Mouse (Mus musculus) midbrain, embryonic 16.5 days (tissue): ENCODE measurements at regions not wholly inside any gene's neighbourhood (a gene's known extent, or its start where the extent isn't known, plus 50 kb on each side); places are given as distances from the start of the nearest gene placed in this dataset.

Source experiments
- ATAC-seq: fragments of 200-750 bp; cut with Nextera tagmentation; 2 replicates; pipeline ENCODE4 v1.8.0; 2017; ENCODE audit warnings: moderate TSS enrichment
- H3K27ac ChIP-seq: fragments of 300-500 bp; sonication (generic); 2 replicates; pipeline ENCODE4 v1.5.1; 2014; ENCODE audit warnings: mild to moderate bottlenecking, low read length, mixed read lengths
- H3K27me3 ChIP-seq: fragments of 300-500 bp; sonication (generic); 2 replicates; pipeline ENCODE4 v1.6.1; 2014; ENCODE audit warnings: low read depth, low read length, mixed read lengths; ENCODE audit not compliant: control insufficient read depth, insufficient read depth
- H3K36me3 ChIP-seq: fragments of 300-500 bp; sonication (generic); 2 replicates; pipeline ENCODE4 v1.6.1; 2014; ENCODE audit warnings: mild to moderate bottlenecking, low read length, moderate library complexity, mixed read lengths; ENCODE audit not compliant: control insufficient read depth, insufficient read depth
- H3K4me1 ChIP-seq: fragments of 300-500 bp; sonication (generic); 2 replicates; pipeline ENCODE4 v1.6.1; 2014; ENCODE audit warnings: mild to moderate bottlenecking, low read length, mixed read lengths; ENCODE audit not compliant: control insufficient read depth, insufficient read depth
- H3K4me2 ChIP-seq: fragments of 300-500 bp; sonication (generic); 2 replicates; pipeline ENCODE4 v1.6.1; 2014; ENCODE audit warnings: mild to moderate bottlenecking, low read length, mixed read lengths
- H3K4me3 ChIP-seq: fragments of 300-500 bp; sonication (generic); 2 replicates; pipeline ENCODE4 v1.5.1; 2014; ENCODE audit warnings: low read depth, mild to moderate bottlenecking, low read length, moderate library complexity, mixed read lengths
- H3K9ac ChIP-seq: fragments of 300-500 bp; sonication (generic); 2 replicates; pipeline ENCODE4 v1.6.1; 2014; ENCODE audit warnings: low read depth, low read length, mixed read lengths
- H3K9me3 ChIP-seq: fragments of 300-500 bp; sonication (generic); replicated peaks from 2 replicates; pipeline ENCODE4 v1.6.1; 2014; ENCODE audit warnings: mild to moderate bottlenecking, low read length, mixed read lengths; ENCODE audit not compliant: control insufficient read depth, poor library complexity, severe bottlenecking
- WGBS: fragments of 180-500 bp; shearing (Covaris S2); extraction: QIAGEN DNeasy Blood & Tissue Kit; methylation state at CpG from one replicate; pipeline ENCODE4 v1.1.7; 2014; 5-methylcytosine and 5-hydroxymethylcytosine counted together

DNA sequence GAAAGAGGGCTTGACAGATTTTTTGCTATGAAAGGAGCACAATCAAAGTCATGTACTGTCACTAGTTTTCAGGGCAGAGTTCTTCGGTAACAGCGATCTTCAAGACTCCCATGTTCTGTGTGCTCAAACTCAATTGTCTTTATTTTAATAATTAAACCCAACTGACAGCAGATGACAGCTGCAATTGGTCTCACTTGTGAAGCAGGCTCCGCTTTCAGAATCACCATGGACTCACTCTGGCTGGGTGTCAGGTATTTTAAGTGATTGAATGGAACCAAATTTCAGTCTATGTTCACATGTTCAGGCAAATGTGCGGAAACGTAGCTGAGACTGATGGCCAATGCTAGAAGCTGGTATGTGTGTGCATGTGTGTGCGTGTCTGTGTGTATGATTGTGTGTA lies 489.7 kb downstream of the Kcnj2 start:
- WGBS: 76% methylated on average over 6 of the region's 6 CpGs
- no peak overlapping the region for H3K27ac ChIP-seq
- H3K4me3 ChIP-seq: no peak overlapping the region
- no peaks in the 10 kb centered on the region; the same call in 1 of the 2 replicates for H3K9me3 ChIP-seq
- no peaks in the 10 kb centered on the region for H3K27me3 ChIP-seq
- no peaks in the 10 kb centered on the region for H3K4me1 ChIP-seq
- ATAC-seq: no peak
- H3K4me2 ChIP-seq: no peak overlapping the region
- no peaks in the 10 kb centered on the region for H3K36me3 ChIP-seq
- no peak overlapping the region for H3K9ac ChIP-seq

DNA sequence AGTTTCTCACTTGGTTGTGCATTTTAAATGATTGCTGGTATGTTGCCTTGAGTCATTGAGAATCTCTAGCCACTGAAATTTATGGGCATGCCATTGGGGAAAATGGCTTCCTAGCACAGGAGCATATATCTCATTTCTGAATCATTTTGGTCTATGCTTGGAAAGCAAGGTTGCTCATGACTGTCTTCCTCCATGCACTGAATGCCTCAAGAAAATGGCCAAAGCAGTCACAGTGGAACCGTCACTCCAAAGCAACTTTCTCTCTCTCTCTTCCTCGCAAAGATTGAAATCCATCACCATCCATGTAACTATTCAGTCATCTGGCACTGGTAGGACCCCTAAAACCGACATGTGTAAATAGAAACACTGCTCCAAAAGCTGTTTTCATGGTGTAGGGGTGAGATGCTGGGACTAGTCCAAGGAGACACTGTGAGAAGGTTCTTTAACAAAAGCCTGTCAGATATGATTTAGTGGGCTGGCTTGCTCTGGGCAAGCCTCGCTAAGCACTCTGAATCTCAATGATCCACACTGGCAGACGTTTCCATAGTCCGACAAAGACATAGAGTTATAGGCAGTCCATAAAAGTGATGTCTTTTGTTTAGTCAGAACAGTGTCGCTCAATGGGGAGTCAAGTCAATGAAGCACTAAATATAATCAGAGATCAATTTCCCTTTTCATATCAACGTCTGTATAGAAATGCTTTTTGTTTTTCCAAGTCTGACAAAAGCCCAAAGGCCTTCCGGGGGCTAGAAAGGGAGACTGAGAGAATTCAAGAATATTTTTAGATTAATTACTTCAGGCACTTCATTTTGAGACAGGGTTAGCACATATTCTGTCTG lies 492.6 kb downstream of the Kcnj2 start:
- Histone ChIP-seq H3K4me1 (no peaks in the 10 kb centered on the region), H3K4me2 (no peak overlapping the region), H3K36me3 (no peaks in the 10 kb centered on the region), H3K4me3 (no peak overlapping the region), H3K9me3 (no peaks in the 10 kb centered on the region; the same call in 1 of the 2 replicates), H3K27me3 (no peaks in the 10 kb centered on the region), H3K27ac (no peak overlapping the region), H3K9ac (no peak overlapping the region)
- no peak for ATAC-seq
- 37% methylated on average over 9 of the region's 9 CpGs for WGBS

DNA sequence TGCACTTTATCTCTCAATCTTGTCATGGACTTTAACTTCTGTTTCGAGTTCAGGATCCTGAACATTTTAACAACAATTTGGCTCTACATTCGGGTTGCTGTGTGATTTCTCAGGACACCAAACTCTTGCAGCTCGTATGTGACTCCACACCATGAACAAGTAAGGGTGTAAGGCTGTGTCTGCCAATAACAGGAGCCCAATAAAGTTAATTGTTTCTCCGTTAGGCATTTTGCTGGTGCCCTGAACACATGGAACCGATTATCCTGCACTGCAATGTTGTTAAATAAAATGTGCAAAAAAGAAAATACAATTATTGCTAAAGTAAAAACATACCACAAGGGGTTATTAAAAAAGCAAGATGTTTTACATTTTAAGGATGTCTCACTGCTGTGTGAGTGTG lies 497.2 kb downstream of the Kcnj2 start:
- no peaks in the 10 kb centered on the region for H3K27me3 ChIP-seq
- H3K27ac ChIP-seq: no peak overlapping the region
- no peak overlapping the region for H3K9ac ChIP-seq
- H3K4me1 ChIP-seq: no peaks in the 10 kb centered on the region
- H3K4me3 ChIP-seq: no peak overlapping the region
- no peaks in the 10 kb centered on the region for H3K36me3 ChIP-seq
- WGBS: 76% methylated on average over 5 of the region's 5 CpGs
- no peaks in the 10 kb centered on the region; the same call in 1 of the 2 replicates for H3K9me3 ChIP-seq
- ATAC-seq: no peak
- no peak overlapping the region for H3K4me2 ChIP-seq

DNA sequence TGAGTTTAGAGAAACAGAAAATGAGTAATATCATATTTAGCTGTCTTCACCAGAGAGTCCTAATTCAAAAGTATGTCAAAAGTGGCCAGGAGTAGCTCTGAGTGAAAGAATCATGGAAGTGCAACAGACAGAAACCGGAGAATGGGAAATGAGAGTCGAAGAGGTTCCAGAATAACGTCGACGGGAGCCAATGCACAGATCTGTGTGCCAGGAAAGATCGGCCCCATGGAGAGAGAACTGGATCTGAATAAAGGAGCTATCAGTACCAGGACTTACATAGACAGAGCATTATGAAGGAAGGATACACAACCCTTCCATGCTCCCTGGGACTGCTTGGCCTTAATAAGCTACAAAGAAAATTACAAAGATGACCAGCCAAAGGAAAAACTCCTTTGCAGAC lies 502.1 kb downstream of the Kcnj2 start:
- Histone ChIP-seq H3K27me3 (no peaks in the 10 kb centered on the region), H3K9me3 (no peaks in the 10 kb centered on the region), H3K4me1 (no peaks in the 10 kb centered on the region), H3K4me2 (no peak overlapping the region), H3K27ac (no peak overlapping the region), H3K36me3 (no peaks in the 10 kb centered on the region), H3K4me3 (no peak overlapping the region), H3K9ac (no peak overlapping the region)
- ATAC-seq: no peak
- WGBS: 88% methylated on average over 6 of the region's 6 CpGs

DNA sequence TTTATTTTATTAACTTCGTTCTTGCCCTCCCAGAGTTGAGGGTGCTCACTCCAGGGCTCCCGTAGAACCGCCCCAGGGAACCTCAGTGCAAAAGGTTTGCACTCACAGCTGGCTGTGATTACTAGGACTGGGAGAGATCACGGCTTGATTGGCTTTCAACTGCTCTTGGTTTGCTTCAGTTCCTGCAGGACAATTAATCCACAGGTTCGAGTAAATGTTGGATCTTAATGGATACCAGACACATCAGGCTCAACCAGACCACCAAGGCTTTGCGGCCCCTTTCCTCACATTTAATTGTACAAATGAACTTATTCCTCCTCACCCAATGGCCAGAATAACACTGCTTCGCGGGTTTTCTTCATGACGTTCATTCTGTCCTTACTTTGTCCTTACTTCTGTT lies 502.9 kb downstream of the Kcnj2 start:
- H3K27me3 ChIP-seq: no peaks in the 10 kb centered on the region
- H3K4me3 ChIP-seq: no peak overlapping the region
- no peak overlapping the region for H3K9ac ChIP-seq
- H3K4me1 ChIP-seq: no peaks in the 10 kb centered on the region
- H3K9me3 ChIP-seq: 0 out of 2 replicates have a peak, but pooled peaks cover 4% of the 10 kb centered on the region
- no peak overlapping the region for H3K27ac ChIP-seq
- 80% methylated on average over 9 of the region's 9 CpGs for WGBS
- no peak overlapping the region for H3K4me2 ChIP-seq
- ATAC-seq: no peak
- no peaks in the 10 kb centered on the region for H3K36me3 ChIP-seq

DNA sequence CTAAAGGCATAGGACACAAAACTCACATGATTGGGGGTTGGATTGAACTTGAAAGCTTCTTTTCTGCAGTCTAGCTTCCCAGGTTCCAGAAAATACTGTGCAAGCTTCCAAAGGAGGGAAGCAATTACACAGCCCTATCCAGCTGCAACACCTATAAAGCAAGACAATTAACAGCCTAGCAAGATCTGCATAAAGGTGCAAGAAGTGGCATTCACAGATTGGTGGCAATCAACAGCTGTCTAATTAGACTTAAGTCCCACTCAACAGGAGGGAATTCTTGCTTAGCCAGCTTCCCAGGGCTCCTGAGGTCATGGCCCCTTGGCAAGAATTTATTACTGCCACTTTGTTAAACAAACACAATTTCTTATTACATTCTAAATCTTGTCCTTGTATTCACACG lies 511.9 kb downstream of the Kcnj2 start:
- ATAC-seq: no peak
- Histone ChIP-seq H3K36me3 (no peaks in the 10 kb centered on the region), H3K27me3 (no peaks in the 10 kb centered on the region), H3K27ac (no peak overlapping the region), H3K9me3 (0 out of 2 replicates have a peak, but pooled peaks cover 4% of the 10 kb centered on the region), H3K4me1 (no peaks in the 10 kb centered on the region), H3K9ac (no peak overlapping the region), H3K4me2 (no peak overlapping the region), H3K4me3 (no peak overlapping the region)
- 33% methylated on average over 1 of the region's 1 CpGs for WGBS

DNA sequence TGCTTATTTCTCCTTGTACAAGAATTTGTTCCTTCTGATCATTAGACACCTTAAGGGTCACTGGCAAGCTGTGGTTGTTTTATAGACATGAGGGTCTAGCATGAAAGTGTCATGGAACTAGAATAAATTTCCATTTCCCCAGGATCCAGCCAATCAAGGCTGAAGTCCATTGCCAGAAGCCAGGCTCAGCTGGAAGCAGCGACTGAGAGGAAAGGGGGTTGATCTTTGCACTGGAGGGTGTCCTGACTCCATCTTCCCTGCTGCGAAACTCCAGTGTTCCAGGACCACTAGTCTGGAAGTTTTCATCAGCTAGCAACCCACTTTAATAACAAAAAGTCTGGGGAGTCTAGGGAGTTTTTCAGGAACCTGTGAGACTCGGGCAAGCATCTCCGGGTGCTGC lies 517.0 kb downstream of the Kcnj2 start:
- Histone ChIP-seq H3K27me3 (no peaks in the 10 kb centered on the region), H3K4me2 (no peak overlapping the region)

DNA sequence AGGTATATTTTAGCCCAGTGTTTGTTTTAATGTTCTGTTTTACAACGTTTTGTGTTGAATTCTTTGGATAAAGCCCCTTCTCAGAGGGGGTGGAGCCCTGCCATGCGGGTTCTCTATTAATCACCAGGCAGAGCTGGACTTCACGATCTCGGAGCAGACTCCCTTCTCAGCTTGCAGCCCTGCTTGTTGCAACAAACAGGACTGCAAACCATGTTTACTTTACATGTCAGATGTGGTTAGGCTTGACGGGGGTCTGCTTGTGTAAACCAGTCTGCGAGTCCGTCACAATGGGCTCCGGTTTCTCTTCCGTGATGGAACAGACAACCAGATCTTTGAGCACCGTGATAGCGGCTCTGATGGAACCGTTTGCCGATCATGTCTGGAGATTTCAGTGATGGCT lies 517.6 kb downstream of the Kcnj2 start:
- H3K4me3 ChIP-seq: no peak overlapping the region
- ATAC-seq: no peak
- H3K27me3 ChIP-seq: no peaks in the 10 kb centered on the region
- no peaks in the 10 kb centered on the region for H3K4me1 ChIP-seq
- H3K9me3 ChIP-seq: no peaks in the 10 kb centered on the region
- no peak overlapping the region for H3K4me2 ChIP-seq
- WGBS: 82% methylated on average over 13 of the region's 13 CpGs
- H3K9ac ChIP-seq: no peak overlapping the region
- no peak overlapping the region for H3K27ac ChIP-seq
- H3K36me3 ChIP-seq: no peaks in the 10 kb centered on the region

More for the DNA sequence above, 517.0 kb downstream of the Kcnj2 start:
- no peaks in the 10 kb centered on the region for H3K36me3 ChIP-seq
- H3K4me1 ChIP-seq: no peaks in the 10 kb centered on the region
- no peak overlapping the region for H3K4me3 ChIP-seq
- 78% methylated on average over 4 of the region's 4 CpGs for WGBS
- H3K9ac ChIP-seq: no peak overlapping the region
- no peak overlapping the region for H3K27ac ChIP-seq
- H3K9me3 ChIP-seq: no peaks in the 10 kb centered on the region
- ATAC-seq: no peak

DNA sequence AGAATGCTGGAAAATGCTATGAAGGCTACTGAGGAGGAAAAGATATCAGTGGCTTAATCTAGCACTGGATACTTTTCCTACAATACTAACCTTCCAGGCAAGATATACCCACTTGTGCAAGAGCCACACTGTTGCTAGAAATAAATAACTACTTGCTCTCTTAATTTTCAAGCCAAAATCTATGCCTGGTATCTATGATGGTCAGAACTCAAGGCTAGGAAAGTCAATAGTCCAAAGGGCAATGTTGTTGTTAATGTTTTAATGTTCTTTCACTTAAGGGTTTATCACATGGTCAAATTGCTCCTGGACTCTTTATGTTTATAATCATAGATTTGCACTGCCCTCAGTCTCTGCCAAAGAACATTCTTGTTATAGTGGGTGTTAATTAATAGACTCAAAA lies 533.5 kb downstream of the Kcnj2 start:
- Histone ChIP-seq H3K9me3 (no peaks in the 10 kb centered on the region), H3K27me3 (no peaks in the 10 kb centered on the region), H3K27ac (no peak overlapping the region), H3K4me2 (no peak overlapping the region), H3K4me3 (no peak overlapping the region), H3K9ac (no peak overlapping the region), H3K4me1 (no peaks in the 10 kb centered on the region), H3K36me3 (no peaks in the 10 kb centered on the region)
- no peak for ATAC-seq
